Mouse (Mus musculus): ENCODE data around the gene Gm10663. TPM values are rescaled to one million over a fixed set of nuclear protein-coding genes. Genes with fewer than 3 reads are reported as not detected.

Gene Gm10663
- polyA plus RNA-seq (2015; fragmentation: Nextera tagmentation; extraction: Ambion mirVana), result not detected in 2 replicates

GRCm38 (mm10) chr8:65074733-65075132 is at the start of gene Gm10663:
TSS of gene Gm10663 (plus strand) at chr8:65075033.
- no peak within 1 kb of the TSS for H3K4me2 ChIP-seq
- H3K4me1 ChIP-seq, result no peaks in the 10 kb centered on the region
- no peak within 1 kb of the TSS for H3K9ac ChIP-seq (replicated peaks)
- no peak within 1 kb of the TSS for H3K4me3 ChIP-seq (replicated peaks)
- 88% methylated on average over 2 of the region's 2 CpGs for WGBS
- H3K36me3 ChIP-seq, result no peaks in the 10 kb centered on the region
- ATAC-seq (ENCODE audit: low FRiP score), result no peak
- H3K27me3 ChIP-seq (replicated peaks), result no peaks in the 10 kb centered on the region
- no peaks in the 10 kb centered on the region for H3K9me3 ChIP-seq (replicated peaks)
- no peak within 1 kb of the TSS for H3K27ac ChIP-seq (replicated peaks)

GRCm38 (mm10) chr8:65028959-65029686 is 45.7 kb upstream of the Gm10663 start:
- H3K4me1 ChIP-seq, result no peaks in the 10 kb centered on the region
- WGBS, result 89% methylated on average over 12 of the region's 12 CpGs
- no peak overlapping the region for H3K4me2 ChIP-seq
- no peak overlapping the region for H3K9ac ChIP-seq (replicated peaks)
- no peak overlapping the region for H3K27ac ChIP-seq (replicated peaks)
- no peak for ATAC-seq (ENCODE audit: low FRiP score)
- no peaks in the 10 kb centered on the region for H3K9me3 ChIP-seq (replicated peaks)
- H3K27me3 ChIP-seq (replicated peaks), result no peaks in the 10 kb centered on the region
- no peak overlapping the region for H3K4me3 ChIP-seq (replicated peaks)
- no peaks in the 10 kb centered on the region for H3K36me3 ChIP-seq

DNA sequence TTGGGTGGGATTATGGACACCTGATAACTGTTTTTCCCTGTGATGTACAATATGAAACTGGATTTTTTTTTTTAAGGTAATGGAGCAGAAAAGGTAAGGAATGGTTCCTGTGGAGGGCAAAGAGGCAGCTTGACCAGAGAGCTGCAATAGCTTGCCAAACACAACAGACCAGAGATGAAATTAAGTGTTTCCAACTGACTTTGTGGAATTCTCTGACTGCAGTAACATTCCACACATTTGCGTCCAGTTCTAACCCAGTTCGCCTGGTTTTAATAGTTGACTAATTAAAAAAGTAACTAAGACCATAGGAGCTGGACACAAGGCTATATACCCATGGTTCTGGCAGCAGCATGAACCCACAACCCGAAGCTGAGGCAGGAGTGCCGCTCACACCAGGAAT is 45.1 kb upstream of the Gm10663 start:
- H3K9ac ChIP-seq (replicated peaks), result no peak overlapping the region
- H3K36me3 ChIP-seq, result no peaks in the 10 kb centered on the region
- no peaks in the 10 kb centered on the region for H3K4me1 ChIP-seq
- no peaks in the 10 kb centered on the region for H3K9me3 ChIP-seq (replicated peaks)
- ATAC-seq (ENCODE audit: low FRiP score), result no peak
- 90% methylated on average over 4 of the region's 4 CpGs for WGBS
- no peak overlapping the region for H3K4me3 ChIP-seq (replicated peaks)
- H3K27me3 ChIP-seq (replicated peaks), result no peaks in the 10 kb centered on the region
- no peak overlapping the region for H3K27ac ChIP-seq (replicated peaks)
- H3K4me2 ChIP-seq, result no peak overlapping the region

DNA sequence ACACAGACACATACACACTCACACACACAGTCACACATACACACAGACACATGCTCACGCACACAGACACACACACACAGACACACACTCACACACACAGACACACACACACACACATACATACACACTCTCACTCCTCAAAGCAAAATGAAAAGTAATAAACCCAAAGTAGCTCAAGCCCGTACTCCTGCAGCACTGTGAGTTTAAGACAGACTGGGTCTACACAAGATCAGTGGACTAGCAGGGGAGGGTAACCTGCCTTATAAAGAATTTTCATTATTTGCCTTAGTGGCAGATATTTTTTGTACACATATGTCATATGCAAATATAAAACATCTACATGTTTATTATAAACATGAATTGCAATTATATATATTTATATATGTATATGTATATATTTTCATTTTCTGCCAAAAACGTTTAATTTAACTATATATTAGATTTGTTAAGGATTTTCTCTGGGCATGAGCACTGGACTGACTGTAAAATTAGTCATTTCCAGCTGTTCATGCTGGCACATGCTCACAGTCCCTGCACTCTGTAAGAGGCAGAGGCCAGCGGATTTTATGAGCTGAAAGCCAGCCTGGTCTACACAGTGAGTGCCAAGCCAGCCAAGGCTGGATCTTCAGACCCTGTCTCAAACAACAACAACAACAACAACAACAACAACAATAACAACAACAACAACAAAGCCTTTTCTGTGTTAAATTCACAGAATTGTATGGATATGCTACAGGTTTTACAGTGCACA is 43.9 kb upstream of the Gm10663 start:
- Histone ChIP-seq H3K27ac (replicated peaks) (no peak overlapping the region), H3K9me3 (replicated peaks) (no peaks in the 10 kb centered on the region), H3K27me3 (replicated peaks) (no peaks in the 10 kb centered on the region), H3K4me2 (no peak overlapping the region), H3K36me3 (no peaks in the 10 kb centered on the region), H3K4me1 (peaks cover 3% of the 10 kb centered on the region; the same call in 1 of the 2 replicates), H3K4me3 (replicated peaks) (no peak overlapping the region), H3K9ac (replicated peaks) (no peak overlapping the region)
- 78% methylated on average over 4 of the region's 4 CpGs for WGBS
- no peak for ATAC-seq (ENCODE audit: low FRiP score)

- H3K4me2 ChIP-seq, result no peak overlapping the region
- WGBS, result 100% methylated on average over 1 of the region's 1 CpGs
- no peaks in the 10 kb centered on the region for H3K27me3 ChIP-seq (replicated peaks)
- H3K27ac ChIP-seq (replicated peaks), result no peak overlapping the region
- no peak for ATAC-seq (ENCODE audit: low FRiP score)
- H3K36me3 ChIP-seq, result no peaks in the 10 kb centered on the region
- no peak overlapping the region for H3K9ac ChIP-seq (replicated peaks)
- no peak overlapping the region for H3K4me3 ChIP-seq (replicated peaks)
- no peaks in the 10 kb centered on the region for H3K9me3 ChIP-seq (replicated peaks)
- H3K4me1 ChIP-seq, result peaks cover 8% of the 10 kb centered on the region
Measured at GRCm38 (mm10) chr8:65032107-65032506, 42.7 kb upstream of the Gm10663 start.

- 85% methylated on average over 13 of the region's 13 CpGs for WGBS
- peaks cover 14% of the 10 kb centered on the region for H3K4me1 ChIP-seq
- H3K27me3 ChIP-seq (replicated peaks), result no peaks in the 10 kb centered on the region
- H3K4me2 ChIP-seq, result no peak overlapping the region
- no peak overlapping the region for H3K4me3 ChIP-seq (replicated peaks)
- H3K9me3 ChIP-seq (replicated peaks), result no peaks in the 10 kb centered on the region
- no peaks in the 10 kb centered on the region for H3K36me3 ChIP-seq
- H3K9ac ChIP-seq (replicated peaks), result no peak overlapping the region
- no peak for ATAC-seq (ENCODE audit: low FRiP score)
- H3K27ac ChIP-seq (replicated peaks), result no peak overlapping the region
Measured at GRCm38 (mm10) chr8:65033056-65033455, 41.8 kb upstream of the Gm10663 start.

DNA sequence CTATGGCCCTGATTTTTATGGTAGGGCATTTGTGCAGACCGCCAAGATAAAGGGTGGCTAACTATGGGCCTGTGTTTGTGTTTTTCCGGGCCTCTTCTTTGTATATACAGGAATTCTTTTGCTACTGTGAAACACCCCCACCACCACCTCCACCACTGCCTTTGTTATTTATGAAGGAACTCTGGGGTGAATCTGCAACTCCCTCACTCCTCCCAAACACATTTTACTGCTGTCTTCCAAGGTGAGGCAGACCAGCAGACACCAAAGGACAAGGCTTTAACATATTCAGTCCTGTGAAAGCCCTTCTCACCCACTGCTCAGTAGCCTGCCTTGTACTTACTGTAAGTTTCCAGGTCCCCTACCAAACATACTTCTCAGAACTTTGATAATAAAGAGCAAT is 40.7 kb upstream of the Gm10663 start:
- Histone ChIP-seq H3K27me3 (replicated peaks) (no peaks in the 10 kb centered on the region), H3K4me3 (replicated peaks) (no peak overlapping the region), H3K4me1 (peaks cover 14% of the 10 kb centered on the region), H3K4me2 (no peak overlapping the region), H3K9ac (replicated peaks) (no peak overlapping the region), H3K27ac (replicated peaks) (no peak overlapping the region), H3K9me3 (replicated peaks) (no peaks in the 10 kb centered on the region), H3K36me3 (no peaks in the 10 kb centered on the region)
- ATAC-seq (ENCODE audit: low FRiP score), result no peak
- 14% methylated on average over 2 of the region's 2 CpGs for WGBS

DNA sequence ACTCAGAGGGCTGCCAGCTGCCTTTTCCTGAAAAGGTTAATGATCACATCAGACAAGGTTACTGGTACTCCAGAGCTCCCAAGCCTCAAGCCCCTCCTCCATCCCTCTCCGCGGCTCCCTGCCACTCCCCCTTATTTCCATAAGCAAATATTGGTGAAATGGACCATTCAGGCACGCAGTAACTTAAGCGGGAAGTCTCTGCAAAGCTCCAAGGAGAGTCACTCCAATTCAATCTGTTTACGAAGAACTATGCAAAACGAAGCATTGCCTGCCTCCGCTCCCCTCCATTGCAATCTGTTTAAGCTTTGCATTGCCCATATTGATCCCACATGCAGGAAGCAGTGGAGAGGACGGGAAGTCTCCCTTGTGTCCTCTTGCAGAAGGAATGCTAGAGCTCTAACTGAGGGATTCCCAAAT is 37.7 kb upstream of the Gm10663 start, which contains the start of gene Apela:
Gene Apela (minus strand): TSS at position 220 of the 417 bp plus-strand sequence.
- Histone ChIP-seq H3K36me3 (no peaks in the 10 kb centered on the region), H3K4me2 (peak within 1 kb of the TSS; percentile 71), H3K27me3 (replicated peaks) (no peaks in the 10 kb centered on the region), H3K4me3 (replicated peaks) (peak within 1 kb of the TSS; percentile 37), H3K27ac (replicated peaks) (no peak within 1 kb of the TSS; the same call in 1 of the 2 replicates), H3K4me1 (peaks cover 14% of the 10 kb centered on the region), H3K9ac (replicated peaks) (peak within 1 kb of the TSS; percentile 23), H3K9me3 (replicated peaks) (no peaks in the 10 kb centered on the region)
- peak; percentile 59 for ATAC-seq (ENCODE audit: low FRiP score)
- under 1% methylated on average over 8 of the region's 8 CpGs for WGBS

DNA sequence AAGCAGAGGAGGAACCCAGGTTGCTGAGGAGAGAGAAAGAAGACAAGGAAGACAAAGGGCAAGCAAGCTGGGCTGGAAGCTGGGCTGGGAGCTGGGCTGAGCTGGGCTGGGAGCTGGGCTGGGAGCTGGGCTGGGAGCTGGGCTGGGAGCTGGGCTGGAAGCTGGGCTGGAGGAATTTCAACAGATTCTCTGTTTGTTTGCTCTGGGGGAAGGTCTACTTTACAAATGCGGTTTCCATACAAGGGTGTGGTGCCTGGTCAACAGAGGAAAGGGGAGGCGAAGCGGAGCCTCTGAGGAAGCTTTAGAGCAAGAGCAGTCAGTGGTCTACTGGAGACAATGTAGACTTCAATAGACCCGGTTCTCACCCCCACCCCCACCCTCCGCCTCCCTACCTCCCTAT is 28.3 kb upstream of the Gm10663 start:
- H3K4me2 ChIP-seq, result no peak overlapping the region
- WGBS, result 36% methylated on average over 5 of the region's 5 CpGs
- no peak for ATAC-seq (ENCODE audit: low FRiP score)
- H3K36me3 ChIP-seq, result no peaks in the 10 kb centered on the region
- H3K27me3 ChIP-seq (replicated peaks), result no peaks in the 10 kb centered on the region
- no peaks in the 10 kb centered on the region for H3K4me1 ChIP-seq
- no peak overlapping the region for H3K4me3 ChIP-seq (replicated peaks)
- no peak overlapping the region for H3K27ac ChIP-seq (replicated peaks)
- no peak overlapping the region for H3K9ac ChIP-seq (replicated peaks)
- no peaks in the 10 kb centered on the region for H3K9me3 ChIP-seq (replicated peaks)

DNA sequence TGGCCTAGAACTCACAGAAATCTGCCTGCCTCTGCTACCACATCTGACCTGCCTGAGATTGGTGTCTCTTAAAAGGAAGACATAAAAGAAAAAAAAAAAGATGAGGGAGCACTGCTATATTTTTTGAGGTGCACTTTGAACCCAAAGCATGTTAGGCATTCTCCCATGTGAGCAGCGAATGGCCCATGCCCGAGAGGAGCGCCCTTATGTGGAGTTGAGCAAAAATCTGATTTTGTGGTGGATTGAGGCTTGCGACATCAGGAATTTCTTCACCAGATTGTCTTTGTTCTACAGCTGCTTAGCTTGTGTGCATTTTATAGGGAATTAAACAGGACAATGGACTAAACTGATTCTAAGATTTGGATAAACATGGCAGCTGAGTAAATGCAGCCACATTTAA is 27.6 kb upstream of the Gm10663 start:
- H3K27me3 ChIP-seq (replicated peaks), result no peaks in the 10 kb centered on the region
- no peak overlapping the region for H3K9ac ChIP-seq (replicated peaks)
- WGBS, result 95% methylated on average over 4 of the region's 4 CpGs
- H3K27ac ChIP-seq (replicated peaks), result no peak overlapping the region
- no peak overlapping the region for H3K4me3 ChIP-seq (replicated peaks)
- no peaks in the 10 kb centered on the region for H3K9me3 ChIP-seq (replicated peaks)
- H3K4me1 ChIP-seq, result no peaks in the 10 kb centered on the region
- no peak for ATAC-seq (ENCODE audit: low FRiP score)
- H3K4me2 ChIP-seq, result no peak overlapping the region
- H3K36me3 ChIP-seq, result no peaks in the 10 kb centered on the region

GRCm38 (mm10) chr8:65047801-65048200 is 27.0 kb upstream of the Gm10663 start:
- no peak for ATAC-seq (ENCODE audit: low FRiP score)
- WGBS, result 89% methylated on average over 4 of the region's 4 CpGs

GRCm38 (mm10) chr8:65053554-65053953 is 21.3 kb upstream of the Gm10663 start:
- Histone ChIP-seq H3K4me1 (peaks cover 6% of the 10 kb centered on the region; the same call in 1 of the 2 replicates), H3K4me2 (no peak overlapping the region), H3K4me3 (replicated peaks) (no peak overlapping the region), H3K9me3 (replicated peaks) (no peaks in the 10 kb centered on the region), H3K27ac (replicated peaks) (no peak overlapping the region; the same call in 1 of the 2 replicates), H3K27me3 (replicated peaks) (no peaks in the 10 kb centered on the region), H3K9ac (replicated peaks) (no peak overlapping the region), H3K36me3 (no peaks in the 10 kb centered on the region)
- no peak for ATAC-seq (ENCODE audit: low FRiP score)
- WGBS, result 44% methylated on average over 3 of the region's 3 CpGs

More at GRCm38 (mm10) chr8:65047801-65048200, 27.0 kb upstream of the Gm10663 start:
- no peaks in the 10 kb centered on the region for H3K4me1 ChIP-seq
- H3K27ac ChIP-seq (replicated peaks), result no peak overlapping the region
- H3K9me3 ChIP-seq (replicated peaks), result no peaks in the 10 kb centered on the region
- H3K9ac ChIP-seq (replicated peaks), result no peak overlapping the region
- no peaks in the 10 kb centered on the region for H3K36me3 ChIP-seq
- no peak overlapping the region for H3K4me3 ChIP-seq (replicated peaks)
- no peaks in the 10 kb centered on the region for H3K27me3 ChIP-seq (replicated peaks)
- no peak overlapping the region for H3K4me2 ChIP-seq

Measured in neural tube, embryonic 15.5 days (tissue).